In genomic region chr11:86542851-86543250, GRCm38 (mm10) we compare ENCODE assay signal across 8 mouse cellular contexts. TPM values are rescaled to one million over a fixed set of nuclear protein-coding genes. Genes with fewer than 3 reads are reported as not detected.
DNase-seq lines count a peak whose midpoint lies in the region; ATAC-seq lines count a peak whose summit lies in the region.
"Had no signal": no experiment of that assay in that cellular context is flagged by ENCODE, and none has a peak within 500 bp of the region (broad histone marks: within the 10 kb centered on the region; RNA-seq: fewer than 3 reads in every experiment).

No protein-coding gene starts in this region.

- H3K4me2 ChIP-seq in hindbrain, embryonic 15.5 days, result peak overlapping the region; percentile 78; the same call in 1 of the 2 replicates
- H3K4me2 ChIP-seq in hindbrain, embryonic 13.5 days, result no peak overlapping the region
- H3K4me2 ChIP-seq in liver, embryonic 15.5 days, result peak overlapping the region; percentile 72

- no peak overlapping the region for H3K4me3 ChIP-seq in hindbrain, embryonic 15.5 days
- H3K4me3 ChIP-seq in hindbrain, embryonic 13.5 days, result no peak overlapping the region
- peak overlapping the region; percentile 100; the same call in 1 of the 2 replicates for H3K4me3 ChIP-seq in embryonic facial prominence, embryonic 10.5 days
- peak overlapping the region; percentile 84 for H3K4me3 ChIP-seq in liver, embryonic 15.5 days (replicated peaks)

- ATAC-seq in hindbrain, embryonic 15.5 days (ENCODE audit: low FRiP score, low read depth), result no peak
- ATAC-seq in hindbrain, embryonic 13.5 days (ENCODE audit: low FRiP score), result no peak
- no peak for ATAC-seq in liver, embryonic 15.5 days (ENCODE audit: insufficient read depth)

- H3K36me3 ChIP-seq in hindbrain, embryonic 15.5 days, result no peaks in the 10 kb centered on the region
- H3K36me3 ChIP-seq in hindbrain, embryonic 13.5 days, result no peaks in the 10 kb centered on the region; the same call in none of the 2 replicates
- peaks cover 26% of the 10 kb centered on the region for H3K36me3 ChIP-seq in embryonic facial prominence, embryonic 10.5 days (replicated peaks)
- H3K36me3 ChIP-seq in liver, embryonic 15.5 days (replicated peaks), result 0 out of 2 replicates have a peak, but pooled peaks cover 3% of the 10 kb centered on the region

- no peak overlapping the region for H3K9ac ChIP-seq in hindbrain, embryonic 15.5 days
- H3K9ac ChIP-seq in hindbrain, embryonic 13.5 days, result no peak overlapping the region
- no peak overlapping the region; the same call in 1 of the 2 replicates for H3K9ac ChIP-seq in liver, embryonic 15.5 days

- no peak overlapping the region for H3K27ac ChIP-seq in hindbrain, embryonic 15.5 days (replicated peaks)
- no peak overlapping the region for H3K27ac ChIP-seq in hindbrain, embryonic 13.5 days
- no peak overlapping the region for H3K27ac ChIP-seq in embryonic facial prominence, embryonic 10.5 days (replicated peaks)
- no peak overlapping the region for H3K27ac ChIP-seq in liver, embryonic 15.5 days (replicated peaks)
- H3K27ac ChIP-seq: macrophage had no signal

- DNase-seq in MN1 (ENCODE audit: low spot score), result peak; percentile 14
- DNase-seq in embryonic facial prominence, embryonic 10.5 days (ENCODE audit: low spot score), result no peak
- no peak for DNase-seq in urinary bladder, postnatal 10 days (ENCODE audit: low spot score)
- DNase-seq in embryo, embryonic 10 days (ENCODE audit: low spot score), result no peak

- H3K4me1 ChIP-seq in hindbrain, embryonic 15.5 days (replicated peaks), result peaks cover 31% of the 10 kb centered on the region
- peaks cover 29% of the 10 kb centered on the region for H3K4me1 ChIP-seq in hindbrain, embryonic 13.5 days (replicated peaks)
- peaks cover 32% of the 10 kb centered on the region for H3K4me1 ChIP-seq in embryonic facial prominence, embryonic 10.5 days
- H3K4me1 ChIP-seq in liver, embryonic 15.5 days (replicated peaks), result peaks cover 46% of the 10 kb centered on the region

- WGBS in hindbrain, embryonic 15.5 days, result 92% methylated on average over 1 of the region's 1 CpGs
- 94% methylated on average over 1 of the region's 1 CpGs for WGBS in hindbrain, embryonic 13.5 days
- WGBS in embryonic facial prominence, embryonic 10.5 days, result 75% methylated on average over 1 of the region's 1 CpGs
- 85% methylated on average over 1 of the region's 1 CpGs for WGBS in liver, embryonic 15.5 days (ENCODE audit: insufficient replicate concordance)

- no peaks in the 10 kb centered on the region for H3K27me3 ChIP-seq in hindbrain, embryonic 15.5 days
- H3K27me3 ChIP-seq in hindbrain, embryonic 13.5 days, result no peaks in the 10 kb centered on the region
- H3K27me3 ChIP-seq in embryonic facial prominence, embryonic 10.5 days (replicated peaks; ENCODE audit: low read depth, poor library complexity, severe bottlenecking), result no peaks in the 10 kb centered on the region
- H3K27me3 ChIP-seq in liver, embryonic 15.5 days, result no peaks in the 10 kb centered on the region

- no peaks in the 10 kb centered on the region for H3K9me3 ChIP-seq in hindbrain, embryonic 15.5 days
- H3K9me3 ChIP-seq in hindbrain, embryonic 13.5 days, result no peaks in the 10 kb centered on the region
- H3K9me3 ChIP-seq in embryonic facial prominence, embryonic 10.5 days, result 0 out of 2 replicates have a peak, but pooled peaks cover 2% of the 10 kb centered on the region
- H3K9me3 ChIP-seq in liver, embryonic 15.5 days (replicated peaks), result no peaks in the 10 kb centered on the region

RNA-seq across cellular contexts. Expression of gene Rps6kb1, which starts 1.8 kb away (rescaled TPM):
- polyA plus RNA-seq in hindbrain, embryonic 15.5 days (2015; fragmentation: Nextera tagmentation; extraction: Ambion mirVana), result 49.5 and 49.8 TPM in 2 replicates
- 62.4 and 66.2 TPM in 2 replicates for polyA plus RNA-seq in hindbrain, embryonic 13.5 days (2015; fragmentation: Nextera tagmentation; extraction: Ambion mirVana)
- polyA plus RNA-seq in embryonic facial prominence, embryonic 10.5 days (2016; fragmentation: Nextera tagmentation; extraction: Ambion mirVana), result 63.0 and 66.9 TPM in 2 replicates
- polyA plus RNA-seq in liver, embryonic 15.5 days (2015; fragmentation: Nextera tagmentation; extraction: Ambion mirVana), result 18.9 and 23.5 TPM in 2 replicates

RNA-seq across cellular contexts. Expression of gene Tubd1, which starts 1.9 kb away (rescaled TPM):
- polyA plus RNA-seq in hindbrain, embryonic 15.5 days (2015; fragmentation: Nextera tagmentation; extraction: Ambion mirVana), result 6.4 and 7.8 TPM in 2 replicates
- 7.6 and 7.8 TPM in 2 replicates for polyA plus RNA-seq in hindbrain, embryonic 13.5 days (2015; fragmentation: Nextera tagmentation; extraction: Ambion mirVana)
- 13.2 and 14.8 TPM in 2 replicates for polyA plus RNA-seq in embryonic facial prominence, embryonic 10.5 days (2016; fragmentation: Nextera tagmentation; extraction: Ambion mirVana)
- 9.8 and 9.9 TPM in 2 replicates for polyA plus RNA-seq in liver, embryonic 15.5 days (2015; fragmentation: Nextera tagmentation; extraction: Ambion mirVana)

RNA-seq across cellular contexts. Expression of gene Rnft1, which starts 58.4 kb away (rescaled TPM):
- 17.8 and 17.9 TPM in 2 replicates for polyA plus RNA-seq in hindbrain, embryonic 15.5 days (2015; fragmentation: Nextera tagmentation; extraction: Ambion mirVana)
- 16.6 and 17.7 TPM in 2 replicates for polyA plus RNA-seq in hindbrain, embryonic 13.5 days (2015; fragmentation: Nextera tagmentation; extraction: Ambion mirVana)
- polyA plus RNA-seq in embryonic facial prominence, embryonic 10.5 days (2016; fragmentation: Nextera tagmentation; extraction: Ambion mirVana), result 23.2 and 27.0 TPM in 2 replicates
- polyA plus RNA-seq in liver, embryonic 15.5 days (2015; fragmentation: Nextera tagmentation; extraction: Ambion mirVana), result 14.0 and 17.2 TPM in 2 replicates

Comparison
In these comparisons a context has a peak if more than half of its experiments do, and no peak if none do; other contexts are left out.
1. H3K4me3 ChIP-seq: peak in embryonic facial prominence, embryonic 10.5 days (single experiment) and liver, embryonic 15.5 days (single experiment); none in hindbrain, embryonic 15.5 days (single experiment) and hindbrain, embryonic 13.5 days (single experiment).